Mouse (Mus musculus) bone marrow, adult 2 months (tissue): ENCODE measurements at regions not wholly inside any gene's neighbourhood (a gene's known extent, or its start where the extent isn't known, plus 50 kb on each side); places are given as distances from the start of the nearest gene placed in this dataset.
A peak's percentile ranks its signal among the peaks of the same experiment; 100 is the strongest.

Experiments used
- H3K27ac ChIP-seq: fragments of 200-500 bp; 2 replicates; pipeline ENCODE4 v1.5.1; 2012; ENCODE audit warnings: low read depth, mild to moderate bottlenecking, control low read depth, inconsistent platforms, low read length; ENCODE audit not compliant: control insufficient read depth, poor library complexity, insufficient read depth
- H3K4me1 ChIP-seq: fragments of 200-500 bp; 2 replicates; pipeline ENCODE4 v1.6.1; 2011; ENCODE audit warnings: low read length; ENCODE audit not compliant: control insufficient read depth, insufficient read depth
- H3K4me3 ChIP-seq: fragments of 200-500 bp; replicated peaks from 2 replicates; pipeline ENCODE3; 2011; ENCODE audit warnings: mild to moderate bottlenecking, low read depth, low read length, control low read depth; ENCODE audit not compliant: control insufficient read depth
- CTCF ChIP-seq: fragments of 200-500 bp; IDR thresholded peaks from 2 replicates; pipeline ENCODE4 v1.5.1; 2011; ENCODE audit warnings: low read length, control low read depth; ENCODE audit not compliant: control insufficient read depth, insufficient read depth
- POLR2A ChIP-seq: fragments of 200-500 bp; IDR thresholded peaks from 2 replicates; pipeline ENCODE4 v1.6.1; 2011; ENCODE audit warnings: low read depth, mild to moderate bottlenecking, control low read depth, low read length, borderline replicate concordance; ENCODE audit not compliant: control insufficient read depth
- WGBS: fragments of 180-500 bp; shearing (Covaris S2); methylation state at CpG from one replicate; pipeline ENCODE4 v1.1.7; 2018; 5-methylcytosine and 5-hydroxymethylcytosine counted together

GRCm38 (mm10) chr6:53163091-53163490 lies 94.7 kb upstream of the Jazf1 start:
- no peak overlapping the region for H3K27ac ChIP-seq
- no peak for TF ChIP-seq POLR2A
- no peak for TF ChIP-seq CTCF
- H3K4me1 ChIP-seq, result no peaks in the 10 kb centered on the region; the same call in 1 of the 2 replicates
- H3K4me3 ChIP-seq, result no peak overlapping the region
- WGBS, result 14% methylated on average over 7 of the region's 7 CpGs

- TF ChIP-seq POLR2A (no peak), CTCF (no peak)
These were observed 93.2 kb upstream of the Jazf1 start for GRCm38 (mm10) chr6:53161627-53162026.

GRCm38 (mm10) chr6:53154621-53155020 lies 86.2 kb upstream of the Jazf1 start:
- TF ChIP-seq POLR2A (no peak), CTCF (no peak)
- no peak overlapping the region for H3K4me3 ChIP-seq
- peaks cover 3% of the 10 kb centered on the region; the same call in 1 of the 2 replicates for H3K4me1 ChIP-seq
- 33% methylated on average over 4 of the region's 4 CpGs for WGBS
- H3K27ac ChIP-seq, result peak overlapping the region; percentile 11; the same call in 1 of the 2 replicates

More at GRCm38 (mm10) chr6:53161627-53162026, 93.2 kb upstream of the Jazf1 start:
- WGBS, result 54% methylated on average over 2 of the region's 2 CpGs
- Histone ChIP-seq H3K4me1 (no peaks in the 10 kb centered on the region; the same call in 1 of the 2 replicates), H3K27ac (no peak overlapping the region), H3K4me3 (no peak overlapping the region)

GRCm38 (mm10) chr6:53147478-53147877 lies 79.0 kb upstream of the Jazf1 start:
- TF ChIP-seq CTCF (no peak), POLR2A (no peak)
- no peaks in the 10 kb centered on the region for H3K4me1 ChIP-seq
- 73% methylated on average over 5 of the region's 5 CpGs for WGBS
- H3K4me3 ChIP-seq, result no peak overlapping the region
- H3K27ac ChIP-seq, result no peak overlapping the region

GRCm38 (mm10) chr6:53143846-53144584 lies 75.6 kb upstream of the Jazf1 start:
- no peak for TF ChIP-seq POLR2A
- peak; percentile 47; the same call in 1 of the 2 replicates for TF ChIP-seq CTCF
- Histone ChIP-seq H3K27ac (no peak overlapping the region), H3K4me1 (no peaks in the 10 kb centered on the region), H3K4me3 (no peak overlapping the region)
- WGBS, result 31% methylated on average over 4 of the region's 4 CpGs

GRCm38 (mm10) chr6:53134410-53134809 lies 66.0 kb upstream of the Jazf1 start:
- WGBS, result 62% methylated on average over 2 of the region's 2 CpGs
- H3K27ac ChIP-seq, result no peak overlapping the region
- no peak overlapping the region for H3K4me3 ChIP-seq
- no peaks in the 10 kb centered on the region; the same call in 1 of the 2 replicates for H3K4me1 ChIP-seq
- no peak for TF ChIP-seq POLR2A

GRCm38 (mm10) chr6:53130717-53131330 lies 62.4 kb upstream of the Jazf1 start:
- 3% methylated on average over 2 of the region's 2 CpGs for WGBS
- no peaks in the 10 kb centered on the region; the same call in 1 of the 2 replicates for H3K4me1 ChIP-seq
- TF ChIP-seq POLR2A (no peak), CTCF (no peak)
- no peak overlapping the region for H3K27ac ChIP-seq
- H3K4me3 ChIP-seq, result no peak overlapping the region

GRCm38 (mm10) chr6:53126776-53127175 lies 58.3 kb upstream of the Jazf1 start:
- H3K4me3 ChIP-seq, result no peak overlapping the region
- 74% methylated on average over 5 of the region's 5 CpGs for WGBS
- no peaks in the 10 kb centered on the region; the same call in 1 of the 2 replicates for H3K4me1 ChIP-seq
- TF ChIP-seq POLR2A (no peak), CTCF (no peak)
- no peak overlapping the region for H3K27ac ChIP-seq
